ENCODE assay signal across 10 mouse cellular contexts in the genomic region with DNA sequence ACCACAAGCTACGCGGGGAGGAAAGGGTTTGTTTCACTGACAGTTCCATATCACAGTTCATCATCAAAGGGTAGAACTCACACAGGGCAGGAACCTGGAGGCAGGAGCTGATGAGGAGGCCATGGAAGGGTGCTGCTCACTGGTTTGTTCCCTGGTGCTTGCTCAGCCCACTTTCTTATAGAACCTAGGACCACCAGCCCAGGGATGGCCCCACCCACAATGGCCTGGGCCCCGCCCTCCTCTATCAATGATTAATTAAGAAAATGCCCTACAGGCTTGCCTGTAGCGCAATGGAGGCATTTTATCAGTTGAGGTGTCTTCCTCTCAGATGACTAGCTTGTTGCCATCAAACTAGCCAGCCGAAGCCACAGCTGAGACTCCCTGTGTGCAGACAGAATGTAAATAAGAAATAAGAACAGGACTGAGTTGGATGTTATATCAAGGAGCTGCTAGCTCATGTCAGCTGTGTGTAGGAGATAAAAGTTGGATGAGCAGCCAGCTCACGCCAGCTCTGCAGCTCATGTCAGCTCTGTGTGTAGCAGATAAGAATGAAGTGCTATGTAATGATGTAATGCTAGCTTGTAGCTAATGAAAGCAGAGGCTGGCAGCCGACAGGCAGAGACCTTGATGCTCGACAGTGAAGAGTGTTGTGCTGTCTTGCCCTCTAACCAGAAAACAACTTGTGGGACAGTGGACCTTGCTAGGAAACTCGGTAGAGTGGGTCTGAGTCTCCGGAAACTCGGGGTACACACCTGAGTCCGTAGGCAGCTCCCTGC.
DNase-seq lines count a peak whose midpoint lies in the region; ATAC-seq lines count a peak whose summit lies in the region.
"Had no signal": no experiment of that assay in that cellular context is flagged by ENCODE, and none has a peak within 500 bp of the region (broad histone marks: within the 10 kb centered on the region; RNA-seq: fewer than 3 reads in every experiment).

No protein-coding gene starts in this region.

- H3K9ac ChIP-seq in forebrain, embryonic 11.5 days (ENCODE audit: low read length), result no peak overlapping the region
- H3K9ac ChIP-seq in forebrain, embryonic 15.5 days (replicated peaks), result no peak overlapping the region
- no peak overlapping the region for H3K9ac ChIP-seq in hindbrain, embryonic 14.5 days
- no peak overlapping the region for H3K9ac ChIP-seq in midbrain, embryonic 15.5 days

- no peaks in the 10 kb centered on the region for H3K27me3 ChIP-seq in forebrain, embryonic 11.5 days (ENCODE audit: control insufficient read depth, insufficient read depth, low read length)
- no peaks in the 10 kb centered on the region for H3K27me3 ChIP-seq in forebrain, embryonic 15.5 days
- no peaks in the 10 kb centered on the region for H3K27me3 ChIP-seq in hindbrain, embryonic 14.5 days (ENCODE audit: control insufficient read depth, insufficient read depth, low read length)
- H3K27me3 ChIP-seq in midbrain, embryonic 15.5 days (replicated peaks), result no peaks in the 10 kb centered on the region

- DNase-seq in forebrain, embryonic 11.5 days (ENCODE audit: low spot score), result no peak
- DNase-seq in c-Kit-negative CD71-positive TER-119-positive erythroid progenitor cells, embryonic 14.5 days (ENCODE audit: low read depth, low spot score), result peak; percentile 87
- no peak for DNase-seq in hindbrain, embryonic 14.5 days (ENCODE audit: low spot score)
- no peak for DNase-seq in left cerebral cortex, postnatal 14 days (ENCODE audit: low spot score in 2 of 2)
- no peak for DNase-seq in cerebellum, postnatal 4 days (ENCODE audit: low spot score in 2 of 2)
- no peak for DNase-seq in left cerebral cortex, adult 18-20 months (ENCODE audit: low spot score in 2 of 2)
- DNase-seq: cerebellum, adult 11-12 months; lung, postnatal 36 days had no signal

- no peak overlapping the region for H3K4me3 ChIP-seq in forebrain, embryonic 11.5 days (ENCODE audit: low read depth, low read length)
- H3K4me3 ChIP-seq in forebrain, embryonic 15.5 days, result no peak overlapping the region
- H3K4me3 ChIP-seq in hindbrain, embryonic 14.5 days (replicated peaks; ENCODE audit: low read length), result no peak overlapping the region
- no peak overlapping the region for H3K4me3 ChIP-seq in midbrain, embryonic 15.5 days

- no peak overlapping the region for H3K27ac ChIP-seq in forebrain, embryonic 11.5 days (ENCODE audit: low read depth, low read length)
- no peak overlapping the region for H3K27ac ChIP-seq in forebrain, embryonic 15.5 days (replicated peaks)
- no peak overlapping the region for H3K27ac ChIP-seq in hindbrain, embryonic 14.5 days
- no peak overlapping the region for H3K27ac ChIP-seq in midbrain, embryonic 15.5 days

- 0 out of 2 replicates have a peak overlapping the region, but pooled peaks have one; percentile 8 for H3K4me2 ChIP-seq in forebrain, embryonic 11.5 days (ENCODE audit: low read depth, low read length, severe bottlenecking)
- H3K4me2 ChIP-seq in forebrain, embryonic 15.5 days (replicated peaks), result no peak overlapping the region
- no peak overlapping the region for H3K4me2 ChIP-seq in hindbrain, embryonic 14.5 days (replicated peaks)
- H3K4me2 ChIP-seq in midbrain, embryonic 15.5 days, result no peak overlapping the region

- ATAC-seq in forebrain, embryonic 11.5 days (replicated peaks; ENCODE audit: low FRiP score), result no peak
- ATAC-seq in forebrain, embryonic 15.5 days (replicated peaks), result no peak
- peak; percentile 53; the same call in 1 of the 2 replicates for ATAC-seq in hindbrain, embryonic 14.5 days (ENCODE audit: low FRiP score)
- peak; percentile 65 for ATAC-seq in midbrain, embryonic 15.5 days (replicated peaks)

- no peaks in the 10 kb centered on the region for H3K4me1 ChIP-seq in forebrain, embryonic 11.5 days (replicated peaks; ENCODE audit: control insufficient read depth, insufficient read depth, low read length)
- 0 out of 2 replicates have a peak, but pooled peaks cover 5% of the 10 kb centered on the region for H3K4me1 ChIP-seq in forebrain, embryonic 15.5 days
- peaks cover 3% of the 10 kb centered on the region; the same call in 1 of the 2 replicates for H3K4me1 ChIP-seq in hindbrain, embryonic 14.5 days (replicated peaks; ENCODE audit: control insufficient read depth, insufficient read depth, low read length)
- H3K4me1 ChIP-seq in midbrain, embryonic 15.5 days, result peaks cover 4% of the 10 kb centered on the region

- WGBS in forebrain, embryonic 11.5 days, result 86% methylated on average over 12 of the region's 12 CpGs
- 82% methylated on average over 12 of the region's 12 CpGs for WGBS in forebrain, embryonic 15.5 days
- 80% methylated on average over 12 of the region's 12 CpGs for WGBS in hindbrain, embryonic 14.5 days
- 77% methylated on average over 12 of the region's 12 CpGs for WGBS in midbrain, embryonic 15.5 days

- intact Hi-C loops in left cerebral cortex, postnatal 14 days (cut with DNase I), result no loop called here

- H3K36me3 ChIP-seq in forebrain, embryonic 11.5 days (ENCODE audit: control insufficient read depth, insufficient read depth, low read length), result no peaks in the 10 kb centered on the region
- no peaks in the 10 kb centered on the region for H3K36me3 ChIP-seq in forebrain, embryonic 15.5 days
- H3K36me3 ChIP-seq in hindbrain, embryonic 14.5 days (replicated peaks; ENCODE audit: control insufficient read depth, insufficient read depth), result no peaks in the 10 kb centered on the region
- H3K36me3 ChIP-seq in midbrain, embryonic 15.5 days (replicated peaks), result no peaks in the 10 kb centered on the region

- no peaks in the 10 kb centered on the region for H3K9me3 ChIP-seq in forebrain, embryonic 11.5 days (ENCODE audit: control insufficient read depth, low read length)
- H3K9me3 ChIP-seq in forebrain, embryonic 15.5 days, result no peaks in the 10 kb centered on the region
- H3K9me3 ChIP-seq in hindbrain, embryonic 14.5 days (ENCODE audit: control insufficient read depth, low read length), result no peaks in the 10 kb centered on the region
- no peaks in the 10 kb centered on the region for H3K9me3 ChIP-seq in midbrain, embryonic 15.5 days

Comparison
In these comparisons a context has a peak if more than half of its experiments do, and no peak if none do; other contexts are left out.
1. ATAC-seq: peak in hindbrain, embryonic 14.5 days (single experiment) and midbrain, embryonic 15.5 days (single experiment); none in forebrain, embryonic 11.5 days (single experiment) and forebrain, embryonic 15.5 days (single experiment).